Mouse (Mus musculus): ENCODE results near the gene Ccdc33. TPM values are rescaled to one million over a fixed set of nuclear protein-coding genes. Genes with fewer than 3 reads are reported as not detected.

The Ccdc33 gene
- polyA plus RNA-seq, 1 experiment from 2014 or later: not detected

Other genes starting within 250 kb of the Ccdc33 start
- gene Ubl7, start 207.8 kb downstream of the Ccdc33 start, polyA plus RNA-seq (2016; fragmentation: Nextera tagmentation; extraction: Ambion mirVana): 103 and 104 TPM in 2 replicates
- 0.14 and 0.18 TPM in 2 replicates for gene Sema7a, start 178.7 kb downstream of the Ccdc33 start, polyA plus RNA-seq (2016; fragmentation: Nextera tagmentation; extraction: Ambion mirVana)
- not detected in 2 replicates for gene Cyp11a1, start 112.4 kb downstream of the Ccdc33 start, polyA plus RNA-seq (2016; fragmentation: Nextera tagmentation; extraction: Ambion mirVana)
- gene Stra6, start 55.0 kb downstream of the Ccdc33 start, polyA plus RNA-seq (2016; fragmentation: Nextera tagmentation; extraction: Ambion mirVana): 0.78 and 1.00 TPM in 2 replicates
- 8.5 and 8.6 TPM in 2 replicates for gene Islr, start 85.5 kb upstream of the Ccdc33 start, polyA plus RNA-seq (2016; fragmentation: Nextera tagmentation; extraction: Ambion mirVana)
- 0.05 TPM in 1 of 2 replicates, not detected in the other for gene Islr2, start 85.5 kb upstream of the Ccdc33 start, polyA plus RNA-seq (2016; fragmentation: Nextera tagmentation; extraction: Ambion mirVana)
- gene Pml, start 131.0 kb upstream of the Ccdc33 start, polyA plus RNA-seq (2016; fragmentation: Nextera tagmentation; extraction: Ambion mirVana): 15.2 and 15.5 TPM in 2 replicates
- gene Stoml1, start 134.3 kb upstream of the Ccdc33 start, polyA plus RNA-seq (2016; fragmentation: Nextera tagmentation; extraction: Ambion mirVana): 24.0 and 24.7 TPM in 2 replicates
- 57.4 and 62.4 TPM in 2 replicates for gene Loxl1, start 194.4 kb upstream of the Ccdc33 start, polyA plus RNA-seq (2016; fragmentation: Nextera tagmentation; extraction: Ambion mirVana)